Mouse (Mus musculus) embryonic stem cell, embryonic (primary cell): ENCODE measurements around the gene Ermp1.

ENCODE experiments used
- CTCF ChIA-PET, 4 experiments: fragments of 300-600 bp in 2 of 4; fragments of 350-600 bp in 2 of 4; sonication (Branson Sonifier 250); formaldehyde crosslinking; loops; one replicate each; lab custom pipeline; 2022; ENCODE audit warnings: inconsistent platforms in 2 of 4; lab: Charles Lee
- POLR2A ChIA-PET, 4 experiments: fragments of 300-600 bp in 2 of 4; fragments of 350-600 bp in 2 of 4; sonication (Branson Sonifier 250); formaldehyde crosslinking; loops; one replicate each; lab custom pipeline; 2022; ENCODE audit warnings: antibody characterized with exemption in 4 of 4, inconsistent platforms in 1 of 4; lab: Charles Lee

The Ermp1 gene

DNA sequence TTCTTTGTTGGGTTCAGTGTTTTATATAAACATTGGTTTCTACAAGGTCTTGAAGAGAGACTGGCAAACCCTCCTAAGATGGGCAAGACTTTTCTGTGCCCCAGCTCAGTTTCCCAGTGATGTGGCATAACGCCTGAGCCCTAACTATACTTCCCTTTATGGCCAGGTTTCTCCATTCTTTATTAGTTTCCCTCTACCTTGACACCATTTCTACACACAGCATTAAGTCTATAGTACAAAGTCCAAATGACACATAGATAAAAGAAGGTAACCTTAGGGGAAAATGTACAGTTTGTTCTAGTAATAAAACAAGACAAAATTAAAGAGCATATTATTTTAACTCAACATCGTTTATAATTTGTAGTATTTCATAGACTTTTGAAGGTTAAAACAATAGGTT, 65.8 kb downstream of the Ermp1 start:
- CTCF ChIA-PET, result no interaction called here
- POLR2A ChIA-PET, result interaction anchor here in 1 of 4 experiments (1.0 to 2.9 kb wide), 3 partner anchors 10 to 14 kb away, joined by 3 to 9 read pairs (median 4); no protein-coding TSS in a partner anchor

GRCm38 (mm10) chr19:29566512-29566911, 81.7 kb downstream of the Ermp1 start:
- ChIA-PET CTCF (no interaction called here), POLR2A (interaction anchor here in 1 of 4 experiments (0.7 kb wide), 1 partner anchor 9 kb away, joined by 3 read pairs; no protein-coding TSS in a partner anchor)

- CTCF ChIA-PET, result interaction anchor here in 2 of 4 experiments (0.6 to 1.7 kb wide), 9 partner anchors 12 to 258 kb away, joined by 3 to 5 read pairs (median 3); no protein-coding TSS in a partner anchor
- POLR2A ChIA-PET, result no interaction called here
Observed at GRCm38 (mm10) chr19:29563258-29563779, 84.9 kb downstream of the Ermp1 start.

GRCm38 (mm10) chr19:29562603-29563002, 85.6 kb downstream of the Ermp1 start:
- ChIA-PET POLR2A (no interaction called here), CTCF (interaction anchor here in 2 of 4 experiments (0.6 to 1.7 kb wide), 9 partner anchors 12 to 258 kb away, joined by 3 to 5 read pairs (median 3); no protein-coding TSS in a partner anchor)

DNA sequence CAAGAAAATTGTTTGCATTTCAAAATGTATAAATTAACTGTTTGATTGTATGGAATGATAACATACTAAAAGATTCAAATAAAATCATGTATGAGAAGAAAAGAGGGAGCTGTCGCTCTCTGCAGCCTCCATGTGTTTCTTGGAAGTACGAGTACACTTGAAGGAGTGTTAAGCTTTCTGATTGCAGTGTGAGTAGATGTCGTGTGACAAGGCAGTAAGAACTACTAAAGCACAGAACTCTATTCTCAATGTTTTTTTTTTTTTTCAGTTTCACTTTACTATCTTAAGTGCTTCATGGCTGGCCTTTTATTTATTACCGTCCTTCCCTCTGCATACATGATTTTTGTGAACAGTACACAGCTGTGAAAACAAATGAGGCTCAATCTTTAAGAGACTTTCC, 86.0 kb downstream of the Ermp1 start:
- POLR2A ChIA-PET, result interaction anchor here in 1 of 4 experiments (0.7 kb wide), 1 partner anchor 26 kb away, joined by 3 read pairs; no protein-coding TSS in a partner anchor
- CTCF ChIA-PET, result interaction anchor here in 1 of 4 experiments (1.1 kb wide), 1 partner anchor 61 kb away, joined by 5 read pairs; no protein-coding TSS in a partner anchor
